Mouse (Mus musculus) gastrocnemius, postnatal 25 days (tissue): ENCODE results near the gene Gm36079. TPM values are rescaled to one million over a fixed set of nuclear protein-coding genes. Genes with fewer than 3 reads are reported as not detected.
"Not testable (repeated sequence)": the region's sequence is repeated elsewhere in the genome, so short reads cannot be mapped to it uniquely, and the experiment has no call there.

Experiments
- DNase-seq: peaks from one replicate; pipeline ENCODE4 v3.0.0; 2022
- long read RNA-seq, 2 experiments: library from polyadenylated mRNA; stranded (forward); transcript quantifications; one replicate each; pipeline ENCODE4 v2.0.0; 2021
- total RNA-seq, 2 experiments: library from RNA; stranded (reverse); gene quantifications; 1 replicate in 1 of 2; 2 replicates in 1 of 2; pipeline ENCODE4 v1.2.3; 2021

The Gm36079 gene
- not detected for total RNA-seq
- long read RNA-seq, experiment 1 = 0 reads
- long read RNA-seq, experiment 2 = 0 reads

- DNase-seq = not testable (repeated sequence)
These were observed at the start of gene Gm36079 for GRCm38 (mm10) chr13:120026911-120027310. TSS of gene Gm36079 (minus strand) at chr13:120027011.

GRCm38 (mm10) chr13:120070878-120071277 lies 44.1 kb upstream of the Gm36079 start:
- DNase-seq = not testable (repeated sequence)

GRCm38 (mm10) chr13:120070012-120070598 lies 43.3 kb upstream of the Gm36079 start:
- DNase-seq = not testable (repeated sequence)

GRCm38 (mm10) chr13:120063439-120064089 lies 36.8 kb upstream of the Gm36079 start:
- DNase-seq = not testable (repeated sequence)

DNA sequence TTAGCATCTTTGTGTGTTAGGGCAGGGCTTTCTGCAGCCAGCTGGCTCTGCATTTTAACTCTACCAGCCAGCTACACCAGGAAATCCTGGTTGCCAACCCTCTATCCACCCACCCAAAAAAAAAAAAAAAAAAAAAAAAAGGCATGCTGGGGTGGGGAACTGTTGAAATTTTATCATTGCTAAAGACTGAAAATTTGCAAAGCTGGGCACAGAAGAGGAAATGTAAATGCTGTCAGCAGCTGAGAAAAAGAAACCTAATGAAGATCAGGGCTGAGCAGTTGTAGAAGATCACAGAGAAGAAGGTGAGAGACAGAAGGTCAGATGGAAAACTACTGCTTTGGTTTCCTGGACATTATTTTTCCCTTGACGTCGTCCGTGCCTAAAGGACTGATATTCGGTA lies 36.1 kb upstream of the Gm36079 start:
- not testable (repeated sequence) for DNase-seq

GRCm38 (mm10) chr13:120052085-120052484 lies 25.3 kb upstream of the Gm36079 start, which contains the start of gene Gm21188:
TSS of gene Gm21188 (minus strand) at chr13:120052194.
- DNase-seq = not testable (repeated sequence)

DNA sequence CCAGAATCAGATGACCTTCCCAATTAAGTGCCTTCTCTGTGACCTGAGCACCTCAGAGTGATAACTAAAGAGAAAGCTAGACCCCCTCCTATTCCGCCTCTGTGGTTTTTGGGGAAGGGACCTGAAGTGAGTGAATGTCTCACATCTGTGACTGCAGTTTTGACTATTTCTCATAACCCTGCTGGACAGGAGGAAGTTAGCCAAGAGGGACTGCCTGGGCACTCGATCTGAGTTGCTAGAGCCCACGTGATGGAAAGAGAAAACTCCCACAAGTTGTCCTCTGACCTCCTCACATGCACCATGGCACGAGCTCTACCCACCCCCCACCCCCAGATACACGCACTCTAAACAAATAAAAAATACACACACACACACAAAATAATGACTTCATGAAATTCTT lies 21.8 kb upstream of the Gm36079 start:
- not testable (repeated sequence) for DNase-seq

GRCm38 (mm10) chr13:120048186-120048585 lies 21.4 kb upstream of the Gm36079 start:
- not testable (repeated sequence) for DNase-seq

DNA sequence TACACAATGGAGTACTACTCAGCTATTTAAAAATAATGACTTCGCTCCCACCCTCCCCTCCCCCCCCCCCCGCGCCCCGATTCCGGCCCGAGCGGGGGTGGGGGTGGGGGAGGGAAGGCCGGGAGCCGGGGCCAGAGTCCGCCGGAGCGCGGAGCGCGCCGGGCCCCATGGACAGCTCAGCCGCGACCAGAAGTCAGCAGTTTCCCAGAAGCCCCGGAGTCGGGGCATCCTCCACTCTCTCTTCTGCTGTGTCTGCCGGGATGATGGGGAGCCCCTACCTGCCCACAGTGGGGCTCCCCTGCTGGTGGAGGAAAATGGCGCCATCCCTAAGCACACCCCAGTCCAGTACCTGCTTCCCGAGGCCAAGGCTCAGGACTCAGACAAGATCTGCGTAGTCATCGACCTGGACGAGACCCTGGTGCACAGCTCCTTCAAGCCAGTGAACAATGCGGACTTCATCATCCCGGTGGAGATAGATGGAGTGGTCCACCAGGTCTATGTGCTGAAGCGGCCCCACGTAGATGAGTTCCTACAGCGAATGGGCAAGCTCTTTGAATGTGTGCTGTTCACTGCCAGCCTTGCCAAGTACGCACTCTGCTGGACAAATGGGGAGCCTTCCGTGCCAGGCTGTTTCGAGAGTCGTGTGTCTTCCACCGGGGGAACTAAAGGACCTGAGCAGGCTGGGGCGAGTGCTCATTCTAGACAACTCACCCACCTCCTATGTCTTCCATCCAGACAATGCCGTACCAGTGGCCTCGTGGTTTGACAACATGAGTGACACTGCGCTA lies 19.8 kb upstream of the Gm36079 start:
- not testable (repeated sequence) for DNase-seq

GRCm38 (mm10) chr13:120041145-120041544 lies 14.3 kb upstream of the Gm36079 start:
- DNase-seq = not testable (repeated sequence)

GRCm38 (mm10) chr13:120037881-120038280 lies 11.1 kb upstream of the Gm36079 start:
- DNase-seq = not testable (repeated sequence)

DNA sequence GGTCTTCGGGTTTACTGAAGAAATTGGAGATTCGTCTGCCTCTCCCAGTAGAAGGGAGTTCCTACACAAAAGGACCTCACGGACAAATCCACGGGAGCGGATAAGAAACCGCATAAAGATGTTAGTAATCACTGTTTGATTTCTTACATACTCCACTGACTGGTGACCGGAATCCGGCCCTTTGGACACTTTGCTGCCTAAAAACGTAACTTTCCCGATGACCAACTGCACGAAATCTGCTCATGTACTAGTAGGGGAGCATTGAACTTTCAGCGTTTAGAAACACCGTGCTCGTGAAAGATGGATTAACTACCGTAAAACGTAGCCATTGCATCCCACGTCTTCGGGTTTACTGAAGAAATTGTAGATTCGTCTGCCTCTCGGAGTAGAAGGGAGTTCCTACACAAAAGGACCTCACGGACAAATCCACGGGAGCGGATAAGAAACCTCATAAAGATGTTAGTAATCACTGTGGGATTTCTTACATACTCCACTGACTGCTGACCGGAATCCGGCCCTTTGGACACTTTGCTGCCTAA lies 9.8 kb upstream of the Gm36079 start:
- DNase-seq = not testable (repeated sequence)

GRCm38 (mm10) chr13:120035151-120035550 lies 8.3 kb upstream of the Gm36079 start:
- not testable (repeated sequence) for DNase-seq

DNA sequence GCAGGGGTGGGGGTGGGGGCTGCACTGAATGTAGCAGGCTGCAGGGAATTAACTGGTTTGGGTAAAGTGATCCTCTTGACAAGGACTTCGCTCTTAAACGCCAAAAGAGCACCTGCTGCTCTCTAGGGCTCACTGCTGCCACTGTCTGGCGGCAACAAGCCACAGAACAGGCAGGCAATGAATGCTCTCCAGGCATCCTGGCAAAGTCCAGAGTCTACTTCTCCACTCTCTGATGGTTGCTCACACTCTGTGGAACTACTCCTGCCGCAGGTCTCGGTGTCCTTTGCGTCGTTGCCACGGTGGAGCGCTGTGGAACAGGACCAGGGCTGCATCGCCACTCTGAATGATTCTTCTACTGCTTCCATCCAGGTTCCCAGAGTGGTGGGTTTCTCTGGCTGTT lies 7.8 kb upstream of the Gm36079 start:
- DNase-seq = not testable (repeated sequence)

DNA sequence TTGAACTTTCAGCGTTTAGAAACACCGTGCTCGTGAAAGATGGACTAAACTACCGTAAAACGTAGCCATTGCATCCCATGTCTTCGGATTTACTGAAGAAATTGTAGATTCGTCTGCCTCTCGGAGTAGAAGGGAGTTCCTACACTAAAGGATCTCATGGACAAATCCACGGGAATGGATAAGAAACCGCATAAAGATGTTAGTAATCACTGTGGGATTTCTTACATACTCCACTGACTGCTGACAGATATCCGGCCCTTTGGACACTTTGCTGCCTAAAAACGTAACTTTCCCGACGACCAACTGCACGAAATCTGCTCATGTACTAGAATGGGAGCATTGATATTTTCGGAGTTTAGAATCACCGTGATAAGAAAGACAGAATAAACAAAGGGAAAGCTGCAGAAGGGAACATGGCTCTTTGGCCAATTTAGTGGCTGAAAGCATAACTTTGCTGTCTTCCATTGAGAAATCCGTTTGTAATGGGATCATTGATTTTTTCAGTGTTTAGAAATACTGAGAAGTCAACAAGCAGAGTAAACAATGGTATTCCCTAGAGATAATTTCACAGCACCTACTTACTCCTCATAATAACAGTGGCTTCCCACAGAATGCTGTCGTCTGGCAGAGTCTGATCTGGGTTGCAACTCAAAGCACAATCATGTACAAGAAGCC lies 6.8 kb upstream of the Gm36079 start:
- not testable (repeated sequence) for DNase-seq

DNA sequence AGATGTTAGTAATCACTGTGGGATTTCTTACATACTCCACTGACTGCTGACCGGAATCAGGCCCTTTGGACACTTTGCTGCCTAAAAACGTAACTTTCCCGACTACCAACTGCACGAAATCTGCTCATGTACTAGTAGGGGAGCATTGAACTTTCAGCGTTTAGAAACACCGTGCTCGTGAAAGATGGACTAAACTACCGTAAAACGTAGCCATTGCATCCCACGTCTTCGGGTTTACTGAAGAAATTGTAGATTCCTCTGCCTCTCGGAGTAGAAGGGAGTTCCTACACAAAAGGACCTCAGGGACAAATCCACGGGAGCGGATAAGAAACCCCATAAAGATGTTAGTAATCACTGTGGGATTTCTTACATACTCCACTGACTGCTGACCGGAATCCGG lies 4.9 kb upstream of the Gm36079 start:
- not testable (repeated sequence) for DNase-seq

GRCm38 (mm10) chr13:120027368-120027767 lies 557 bp upstream of the Gm36079 start:
- DNase-seq = not testable (repeated sequence)

DNA sequence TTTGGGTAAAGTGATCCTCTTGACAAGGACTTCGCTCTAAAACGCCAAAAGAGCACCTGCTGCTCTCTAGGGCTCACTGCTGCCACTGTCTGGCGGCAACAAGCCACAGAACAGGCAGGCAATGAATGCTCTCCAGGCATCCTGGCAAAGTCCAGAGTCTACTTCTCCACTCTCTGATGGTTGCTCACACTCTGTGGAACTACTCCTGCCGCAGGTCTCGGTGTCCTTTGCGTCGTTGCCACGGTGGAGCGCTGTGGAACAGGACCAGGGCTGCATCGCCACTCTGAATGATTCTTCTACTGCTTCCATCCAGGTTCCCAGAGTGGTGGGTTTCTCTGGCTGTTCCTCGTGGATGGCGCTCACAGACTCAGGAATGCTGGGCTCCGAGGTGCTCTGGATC lies 438 bp downstream of the Gm36079 start:
- DNase-seq = not testable (repeated sequence)

DNA sequence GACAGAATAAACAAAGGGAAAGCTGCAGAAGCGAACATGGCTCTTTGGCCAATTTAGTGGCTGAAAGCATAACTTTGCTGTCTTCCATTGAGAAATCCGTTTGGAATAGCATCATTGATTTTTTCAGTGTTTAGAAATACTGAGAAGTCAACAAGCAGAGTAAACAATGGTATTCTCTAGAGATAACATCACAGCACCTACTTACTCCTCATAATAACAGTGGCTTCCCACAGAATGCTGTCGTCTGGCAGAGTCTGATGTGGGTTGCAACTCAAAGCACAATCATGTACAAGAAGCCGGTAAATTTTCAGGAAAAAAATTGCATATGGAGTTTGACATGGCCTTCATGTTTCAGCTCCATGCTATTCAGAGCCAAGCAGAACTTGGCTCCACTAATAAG lies 1.2 kb downstream of the Gm36079 start:
- not testable (repeated sequence) for DNase-seq

DNA sequence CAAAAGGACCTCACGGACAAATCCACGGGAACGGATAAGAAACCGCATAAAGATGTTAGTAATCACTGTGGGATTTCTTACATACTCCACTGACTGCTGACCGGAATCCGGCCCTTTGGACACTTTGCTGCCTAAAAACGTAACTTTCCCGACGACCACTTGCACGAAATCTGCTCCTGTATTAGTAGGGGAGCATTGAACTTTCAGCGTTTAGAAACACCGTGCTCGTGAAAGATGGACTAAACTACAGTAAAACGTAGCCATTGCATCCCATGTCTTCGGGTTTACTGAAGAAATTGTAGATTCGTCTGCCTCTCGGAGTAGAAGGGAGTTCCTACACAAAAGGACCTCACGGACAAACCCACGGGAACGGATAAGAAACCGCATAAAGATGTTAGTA lies 1.8 kb downstream of the Gm36079 start:
- DNase-seq = not testable (repeated sequence)

DNA sequence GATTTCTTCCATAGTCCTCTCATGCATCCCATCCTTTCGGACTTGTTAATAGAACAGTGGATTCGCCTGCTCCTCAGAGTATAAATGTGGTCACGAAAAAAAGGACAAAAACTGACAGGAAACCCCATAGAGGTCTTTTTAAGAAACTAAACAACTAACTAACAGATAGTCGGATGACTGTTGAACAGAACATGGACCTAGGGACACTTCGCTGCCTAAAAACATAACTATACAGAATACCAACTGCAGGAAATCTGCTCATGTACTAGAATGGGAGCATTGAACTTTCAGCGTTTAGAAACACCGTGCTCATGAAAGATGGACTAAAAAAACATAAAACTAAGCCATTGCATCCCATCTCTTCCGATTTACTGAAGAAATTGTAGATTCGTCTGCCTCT lies 2.2 kb downstream of the Gm36079 start:
- not testable (repeated sequence) for DNase-seq

- DNase-seq = not testable (repeated sequence)
These were observed 5.3 kb downstream of the Gm36079 start for GRCm38 (mm10) chr13:120021477-120021876.
